Mouse (Mus musculus): ENCODE results near the gene Ddx46. TPM values are rescaled to one million over a fixed set of nuclear protein-coding genes. Genes with fewer than 3 reads are reported as not detected.
"Not testable (repeated sequence)": the region's sequence is repeated elsewhere in the genome, so short reads cannot be mapped to it uniquely, and the experiment has no call there.

Gene Ddx46
- polyA plus RNA-seq, 1 experiment from 2014 or later = 22.0 TPM

DNA sequence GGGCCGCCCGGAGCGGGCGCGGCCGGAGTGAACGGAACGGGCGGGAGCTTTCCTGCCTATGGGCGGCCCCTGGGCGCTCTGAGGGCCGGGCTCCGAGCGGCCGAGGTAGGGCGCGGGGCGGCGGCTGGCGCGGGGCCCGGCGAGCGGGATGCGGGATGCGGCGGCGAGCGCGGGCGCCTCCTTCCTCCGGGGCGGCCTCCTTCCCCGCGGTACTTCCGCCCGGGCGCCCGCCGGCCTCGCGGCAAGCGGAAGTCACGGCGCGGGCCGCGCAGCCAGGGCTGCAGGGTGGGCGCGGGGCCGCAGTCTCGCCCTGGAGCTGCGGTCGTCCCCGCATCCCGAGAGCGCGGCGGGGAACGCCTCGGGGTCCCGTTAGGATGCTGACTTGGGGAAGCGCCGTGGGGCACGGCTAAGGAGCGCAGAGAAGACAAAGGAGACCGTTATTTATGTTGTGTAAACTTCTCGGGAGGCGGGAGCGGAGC is 58.5 kb downstream of the Ddx46 start:
- Histone ChIP-seq H3K4me3 (replicated peaks) (peak overlapping the region; percentile 97), H3K4me2 (peak overlapping the region; percentile 72), H3K36me3 (no peaks in the 10 kb centered on the region), H3K27me3 (replicated peaks) (no peaks in the 10 kb centered on the region), H3K27ac (replicated peaks) (peak overlapping the region; percentile 98), H3K9ac (replicated peaks) (peak overlapping the region; percentile 100), H3K4me1 (peaks cover 20% of the 10 kb centered on the region), H3K9me3 (replicated peaks) (no peaks in the 10 kb centered on the region)
- under 1% methylated on average over 26 of the region's 70 CpGs for WGBS
- ATAC-seq (ENCODE audit: low FRiP score) = peak; percentile 74

DNA sequence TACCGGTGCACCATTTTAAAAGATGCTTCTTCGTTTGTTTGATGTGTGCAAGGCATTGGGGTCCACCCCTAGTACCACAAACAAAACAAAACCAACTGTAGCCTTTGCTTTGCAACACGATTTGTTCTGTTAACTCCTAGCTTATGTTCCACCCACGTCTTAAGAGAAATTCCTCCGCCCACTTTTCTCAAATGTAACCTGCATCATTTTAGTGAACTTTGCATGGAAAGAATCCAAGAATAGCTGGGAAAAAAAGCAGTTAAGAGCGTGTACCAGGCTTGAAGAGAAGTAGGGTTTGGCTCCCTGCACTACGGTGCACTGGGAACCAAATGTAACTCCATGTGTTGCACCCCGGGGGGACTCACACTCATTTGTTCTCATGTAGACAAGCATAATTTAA is 59.3 kb downstream of the Ddx46 start:
- no peaks in the 10 kb centered on the region for H3K9me3 ChIP-seq (replicated peaks)
- H3K4me3 ChIP-seq (replicated peaks) = peak overlapping the region; percentile 97
- peak overlapping the region; percentile 72 for H3K4me2 ChIP-seq
- no peak for ATAC-seq (ENCODE audit: low FRiP score)
- no peaks in the 10 kb centered on the region for H3K27me3 ChIP-seq (replicated peaks)
- H3K27ac ChIP-seq (replicated peaks) = no peak overlapping the region
- peaks cover 4% of the 10 kb centered on the region for H3K36me3 ChIP-seq
- 20% methylated on average over 8 of the region's 8 CpGs for WGBS
- peak overlapping the region; percentile 100 for H3K9ac ChIP-seq (replicated peaks)
- H3K4me1 ChIP-seq = peaks cover 20% of the 10 kb centered on the region

DNA sequence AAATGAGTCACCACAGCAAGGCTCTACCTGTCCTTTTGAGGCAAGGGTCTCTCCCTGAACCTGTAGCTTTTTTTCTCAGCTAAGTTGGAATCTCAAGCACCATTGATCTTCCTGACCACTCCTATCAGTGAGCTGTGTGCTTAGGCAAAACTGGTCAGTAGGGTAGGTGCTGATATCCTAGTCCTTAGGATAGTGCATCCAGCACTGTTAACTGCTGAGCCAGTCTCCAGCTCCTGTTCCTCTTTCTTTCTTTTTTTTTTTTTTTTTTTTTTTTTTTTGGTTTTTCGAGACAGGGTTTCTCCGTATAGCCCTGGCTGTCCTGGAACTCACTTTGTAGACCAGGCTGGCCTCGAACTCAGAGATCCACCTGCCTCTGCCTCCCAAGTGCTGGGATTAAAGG is 61.2 kb downstream of the Ddx46 start:
- H3K4me3 ChIP-seq (replicated peaks); H3K9me3 ChIP-seq (replicated peaks); H3K27ac ChIP-seq (replicated peaks); ATAC-seq (ENCODE audit: low FRiP score); H3K27me3 ChIP-seq (replicated peaks); H3K9ac ChIP-seq (replicated peaks); H3K4me2 ChIP-seq: not testable (repeated sequence)
- 100% methylated on average over 1 of the region's 3 CpGs for WGBS
- Histone ChIP-seq H3K4me1 (peaks cover 20% of the 10 kb centered on the region), H3K36me3 (peaks cover 21% of the 10 kb centered on the region)

DNA sequence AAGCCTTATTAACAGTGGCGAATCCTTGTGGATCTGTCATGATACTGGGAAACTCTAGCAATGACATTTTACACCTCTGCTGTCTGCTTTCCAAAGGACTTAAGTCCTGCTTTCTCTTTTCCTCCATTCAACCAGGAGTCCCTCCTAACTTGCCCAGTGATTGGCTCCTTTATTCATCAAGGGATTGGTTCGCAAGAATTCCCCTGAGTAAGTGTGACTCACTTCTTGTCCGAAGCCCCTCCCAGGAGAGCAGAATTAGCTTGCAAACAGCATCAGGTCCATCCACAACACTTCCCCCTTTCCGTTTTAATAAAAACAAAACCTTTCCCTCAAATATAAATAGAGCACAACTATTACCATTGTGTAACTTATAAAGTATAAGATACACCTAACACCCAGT is 69.5 kb downstream of the Ddx46 start:
- Histone ChIP-seq H3K4me1 (no peaks in the 10 kb centered on the region), H3K4me3 (replicated peaks) (no peak overlapping the region), H3K27me3 (replicated peaks) (no peaks in the 10 kb centered on the region), H3K36me3 (peaks cover 36% of the 10 kb centered on the region), H3K9ac (replicated peaks) (no peak overlapping the region), H3K27ac (replicated peaks) (no peak overlapping the region), H3K9me3 (replicated peaks) (no peaks in the 10 kb centered on the region), H3K4me2 (no peak overlapping the region)
- ATAC-seq (ENCODE audit: low FRiP score) = no peak
- 83% methylated on average over 4 of the region's 4 CpGs for WGBS

DNA sequence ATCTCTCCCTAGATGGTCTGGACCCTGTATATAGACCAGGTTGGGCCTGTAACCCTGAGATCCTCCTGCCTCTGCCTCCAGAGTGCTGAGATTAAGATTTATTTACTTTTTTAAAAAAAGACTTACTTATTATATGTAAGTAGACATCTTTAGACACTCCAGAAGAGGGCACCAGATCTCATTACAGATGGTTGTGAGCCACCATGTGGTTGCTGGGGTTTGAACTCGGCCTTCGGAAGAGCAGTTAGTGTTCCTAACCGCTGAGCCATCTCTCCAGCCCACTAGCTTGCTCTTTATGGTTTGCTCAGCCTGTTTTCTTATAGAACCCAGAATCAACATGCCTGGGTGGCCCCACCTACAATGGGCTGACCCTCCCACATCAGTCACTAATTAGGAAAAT is 78.0 kb downstream of the Ddx46 start:
- H3K27me3 ChIP-seq (replicated peaks) = no peaks in the 10 kb centered on the region
- no peaks in the 10 kb centered on the region for H3K9me3 ChIP-seq (replicated peaks)
- H3K4me3 ChIP-seq (replicated peaks) = no peak overlapping the region
- H3K4me2 ChIP-seq = no peak overlapping the region
- WGBS = 90% methylated on average over 3 of the region's 3 CpGs
- H3K9ac ChIP-seq (replicated peaks) = no peak overlapping the region
- no peaks in the 10 kb centered on the region for H3K36me3 ChIP-seq
- H3K4me1 ChIP-seq = peaks cover 34% of the 10 kb centered on the region
- no peak for ATAC-seq (ENCODE audit: low FRiP score)
- H3K27ac ChIP-seq (replicated peaks) = no peak overlapping the region

DNA sequence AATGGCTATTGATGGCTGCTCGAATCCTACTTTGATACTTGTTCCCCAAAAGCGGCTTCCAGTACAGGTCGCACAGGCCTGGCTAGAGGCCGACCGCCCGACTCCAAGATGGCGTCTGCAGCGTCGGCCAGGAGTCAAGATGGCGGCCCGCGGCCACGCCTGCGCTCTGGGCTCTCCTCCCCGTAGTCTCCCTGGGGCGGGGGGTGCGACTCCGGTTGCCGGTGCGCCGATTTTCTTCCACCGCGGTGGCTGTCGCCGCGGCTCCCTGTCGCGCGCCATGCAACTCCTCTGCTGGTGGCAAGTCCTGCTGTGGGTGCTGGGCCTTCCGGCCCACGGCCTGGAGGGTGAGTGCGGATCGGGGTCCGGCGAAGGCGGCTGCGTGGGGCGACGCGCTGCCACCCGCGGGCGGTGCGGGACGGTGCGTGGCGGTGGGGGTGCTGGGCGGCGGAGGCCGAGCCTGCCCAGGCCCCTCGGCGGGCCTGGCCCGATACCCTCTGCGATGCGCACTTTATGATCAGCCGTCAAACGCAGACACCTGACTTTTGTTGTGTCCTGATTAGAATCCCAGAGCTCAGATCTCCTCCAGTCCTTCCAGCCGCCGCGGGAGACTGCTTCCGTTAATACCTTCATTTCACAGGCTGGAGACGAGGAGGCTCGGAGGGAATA is 79.8 kb downstream of the Ddx46 start, which contains the start of gene Txndc15:
Gene Txndc15, plus strand, starts transcription at position 150 of the 666 bp plus-strand sequence.
- Histone ChIP-seq H3K36me3 (peaks cover 15% of the 10 kb centered on the region), H3K4me3 (replicated peaks) (peak within 1 kb of the TSS; percentile 98), H3K9me3 (replicated peaks) (no peaks in the 10 kb centered on the region), H3K27me3 (replicated peaks) (no peaks in the 10 kb centered on the region), H3K4me2 (peak within 1 kb of the TSS; percentile 74), H3K9ac (replicated peaks) (peak within 1 kb of the TSS; percentile 98), H3K27ac (replicated peaks) (peak within 1 kb of the TSS; percentile 99), H3K4me1 (peaks cover 38% of the 10 kb centered on the region)
- ATAC-seq (ENCODE audit: low FRiP score) = peak; percentile 94
- WGBS = under 1% methylated on average over 62 of the region's 63 CpGs

DNA sequence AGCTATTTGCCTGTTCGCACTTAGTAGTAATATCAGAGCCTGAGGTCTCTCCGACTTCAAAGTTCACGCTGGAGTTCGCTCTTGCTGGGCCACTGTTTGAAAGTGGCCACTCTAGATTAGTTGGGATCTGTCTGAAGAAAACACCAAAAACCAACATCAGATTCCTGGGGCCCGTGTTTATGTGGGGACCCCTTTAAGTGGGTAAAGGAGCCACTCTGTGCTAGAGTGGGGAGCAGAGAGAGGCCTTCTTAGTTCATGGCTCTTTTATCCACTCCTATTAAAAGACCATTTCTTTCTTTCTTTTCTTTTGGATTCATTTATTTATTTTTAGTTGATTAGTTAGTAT is 80.3 kb downstream of the Ddx46 start:
- peaks cover 20% of the 10 kb centered on the region for H3K36me3 ChIP-seq
- no peaks in the 10 kb centered on the region for H3K9me3 ChIP-seq (replicated peaks)
- peak overlapping the region; percentile 99 for H3K27ac ChIP-seq (replicated peaks)
- H3K9ac ChIP-seq (replicated peaks) = peak overlapping the region; percentile 98
- peak; percentile 36 for ATAC-seq (ENCODE audit: low FRiP score)
- WGBS = 9% methylated on average over 5 of the region's 5 CpGs
- peak overlapping the region; percentile 98 for H3K4me3 ChIP-seq (replicated peaks)
- peaks cover 38% of the 10 kb centered on the region for H3K4me1 ChIP-seq
- H3K27me3 ChIP-seq (replicated peaks) = no peaks in the 10 kb centered on the region
- H3K4me2 ChIP-seq = peak overlapping the region; percentile 74

DNA sequence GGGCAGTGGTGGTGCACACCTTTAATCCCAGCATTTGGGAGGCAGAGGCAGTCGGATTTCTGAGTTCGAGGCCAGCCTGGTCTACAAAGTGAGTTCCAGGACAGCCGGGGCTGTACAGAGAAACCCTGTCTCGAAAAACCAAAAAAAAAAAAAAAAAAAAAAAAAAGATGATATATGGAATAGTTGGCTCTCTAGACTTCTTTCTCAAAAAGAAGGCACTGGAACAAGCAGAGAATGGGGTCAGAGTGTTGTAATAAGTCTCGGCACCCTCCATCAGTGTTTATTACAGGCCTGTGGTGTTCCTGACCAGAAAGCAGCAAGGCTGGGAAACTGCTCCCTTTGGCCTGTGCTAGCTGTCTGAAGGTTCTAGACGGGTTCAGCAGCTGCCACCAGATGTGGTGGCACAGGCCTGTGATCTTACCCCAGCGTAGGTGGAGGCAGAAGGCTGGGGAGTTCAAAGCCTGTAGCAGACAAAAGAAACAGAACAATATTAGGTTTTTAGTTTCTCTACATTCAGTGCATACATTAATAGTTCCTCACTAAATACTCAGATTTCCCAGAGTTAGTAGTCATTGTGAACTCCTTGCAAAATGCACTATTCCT is 81.2 kb downstream of the Ddx46 start:
- Histone ChIP-seq H3K27ac (replicated peaks) (peak overlapping the region; percentile 99; the same call in 1 of the 2 replicates), H3K9me3 (replicated peaks) (no peaks in the 10 kb centered on the region), H3K4me2 (peak overlapping the region; percentile 74), H3K4me3 (replicated peaks) (peak overlapping the region; percentile 98), H3K27me3 (replicated peaks) (no peaks in the 10 kb centered on the region), H3K36me3 (peaks cover 26% of the 10 kb centered on the region), H3K4me1 (peaks cover 38% of the 10 kb centered on the region), H3K9ac (replicated peaks) (peak overlapping the region; percentile 98; the same call in 1 of the 2 replicates)
- 80% methylated on average over 7 of the region's 7 CpGs for WGBS
- no peak for ATAC-seq (ENCODE audit: low FRiP score)

DNA sequence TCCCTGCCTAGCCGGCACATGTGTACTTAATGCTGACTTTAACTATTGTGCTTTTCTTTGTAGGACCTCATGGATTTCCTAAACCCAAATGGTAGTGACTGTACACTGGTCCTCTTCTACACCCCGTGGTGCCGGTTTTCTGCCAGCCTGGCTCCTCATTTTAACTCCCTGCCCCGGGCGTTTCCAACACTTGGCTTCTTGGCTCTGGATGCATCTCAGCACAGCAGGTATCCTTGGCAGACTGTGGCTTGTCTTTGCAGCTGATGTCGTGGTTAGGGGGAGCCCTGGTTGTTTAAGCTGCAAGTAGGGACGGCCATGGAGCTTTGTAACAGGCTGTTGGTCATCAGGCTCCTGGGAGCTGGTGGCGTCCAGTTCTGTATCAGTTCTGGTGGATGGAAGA is 86.7 kb downstream of the Ddx46 start:
- no peak overlapping the region for H3K4me2 ChIP-seq
- H3K4me1 ChIP-seq = peaks cover 18% of the 10 kb centered on the region
- 65% methylated on average over 8 of the region's 8 CpGs for WGBS
- peaks cover 62% of the 10 kb centered on the region for H3K36me3 ChIP-seq
- H3K9me3 ChIP-seq (replicated peaks) = no peaks in the 10 kb centered on the region
- ATAC-seq (ENCODE audit: low FRiP score) = 0 out of 2 replicates have a peak, but pooled peaks have one; percentile 13
- H3K4me3 ChIP-seq (replicated peaks) = no peak overlapping the region
- H3K27me3 ChIP-seq (replicated peaks) = no peaks in the 10 kb centered on the region
- H3K9ac ChIP-seq (replicated peaks) = no peak overlapping the region
- H3K27ac ChIP-seq (replicated peaks) = no peak overlapping the region

DNA sequence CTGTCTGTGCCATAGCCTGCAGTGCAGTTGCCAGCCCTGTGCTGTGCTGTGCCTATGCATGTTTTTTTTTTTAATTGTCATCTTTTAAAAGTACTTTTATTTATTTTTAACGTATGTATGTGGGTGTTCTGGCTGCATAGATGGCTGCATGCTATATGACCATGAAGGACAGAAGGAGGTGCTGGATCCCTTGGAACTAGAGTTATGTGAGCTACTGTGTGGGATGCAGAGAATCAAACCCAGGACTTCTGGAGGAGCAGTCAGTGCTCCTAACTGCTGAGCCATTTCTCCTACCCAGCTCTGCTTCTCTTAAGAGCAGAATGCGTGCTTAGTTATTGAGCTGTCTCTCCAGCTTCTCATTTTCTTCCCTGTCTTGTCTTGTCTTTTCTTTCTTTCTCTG is 87.2 kb downstream of the Ddx46 start:
- Histone ChIP-seq H3K4me2 (no peak overlapping the region), H3K9ac (replicated peaks) (no peak overlapping the region), H3K9me3 (replicated peaks) (no peaks in the 10 kb centered on the region), H3K27me3 (replicated peaks) (no peaks in the 10 kb centered on the region), H3K36me3 (peaks cover 62% of the 10 kb centered on the region), H3K27ac (replicated peaks) (no peak overlapping the region), H3K4me1 (peaks cover 13% of the 10 kb centered on the region), H3K4me3 (replicated peaks) (no peak overlapping the region)
- no peak for ATAC-seq (ENCODE audit: low FRiP score)
- WGBS = 97% methylated on average over 2 of the region's 2 CpGs

DNA sequence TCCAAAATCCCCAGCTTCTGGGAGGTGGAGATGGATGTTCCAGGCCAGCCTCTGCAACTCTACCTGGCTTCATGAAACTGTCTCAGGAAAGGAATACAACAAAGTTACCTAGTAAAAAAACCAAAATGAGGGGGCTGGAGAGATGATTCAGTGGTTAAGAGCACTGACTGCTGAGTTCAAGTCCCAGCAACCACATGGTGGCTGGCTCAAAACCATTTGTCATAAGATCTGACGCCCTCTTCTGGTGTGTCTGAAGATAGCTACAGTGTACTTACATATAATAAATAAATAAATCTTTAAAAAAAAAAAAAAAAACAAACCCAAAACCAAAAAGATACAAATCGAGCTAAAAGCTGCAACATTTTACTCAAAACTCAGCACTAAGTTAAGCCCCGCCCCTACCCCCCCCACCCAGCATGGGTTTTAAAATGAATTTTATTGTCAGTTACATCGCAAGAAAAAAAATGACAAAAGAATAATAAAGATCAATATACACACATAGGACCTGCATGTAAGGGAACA is 91.8 kb downstream of the Ddx46 start:
- peak overlapping the region; percentile 94 for H3K27ac ChIP-seq (replicated peaks)
- H3K9me3 ChIP-seq (replicated peaks) = no peaks in the 10 kb centered on the region
- peak overlapping the region; percentile 66 for H3K9ac ChIP-seq (replicated peaks)
- 5% methylated on average over 4 of the region's 4 CpGs for WGBS
- no peaks in the 10 kb centered on the region for H3K4me1 ChIP-seq
- peak overlapping the region; percentile 64 for H3K4me2 ChIP-seq
- peak overlapping the region; percentile 62 for H3K4me3 ChIP-seq (replicated peaks)
- ATAC-seq (ENCODE audit: low FRiP score) = no peak
- peaks cover 29% of the 10 kb centered on the region for H3K36me3 ChIP-seq
- H3K27me3 ChIP-seq (replicated peaks) = no peaks in the 10 kb centered on the region
